Mouse (Mus musculus): ENCODE data around the gene March1. TPM values are rescaled to one million over a fixed set of nuclear protein-coding genes. Genes with fewer than 3 reads are reported as not detected.
A peak's percentile ranks its signal among the peaks of the same experiment; 100 is the strongest.

The March1 gene
- polyA plus RNA-seq, 1 experiment from 2014 or later: 14.1 TPM

- Histone ChIP-seq H3K4me2 (ENCODE audit: low read length) (no peak overlapping the region), H3K27me3 (replicated peaks; ENCODE audit: control insufficient read depth, insufficient read depth, low read length) (no peaks in the 10 kb centered on the region), H3K27ac (ENCODE audit: low read depth, low read length) (no peak overlapping the region), H3K4me3 (ENCODE audit: low read depth, low read length) (no peak overlapping the region), H3K36me3 (ENCODE audit: control insufficient read depth, insufficient read depth, low read length) (no peaks in the 10 kb centered on the region), H3K9me3 (replicated peaks; ENCODE audit: control insufficient read depth, low read length) (no peaks in the 10 kb centered on the region), H3K4me1 (ENCODE audit: control insufficient read depth, insufficient read depth, low read length) (no peaks in the 10 kb centered on the region), H3K9ac (ENCODE audit: low read length) (no peak overlapping the region)
- DNase-seq (ENCODE audit: low spot score): no peak
- WGBS: 88% methylated on average over 4 of the region's 4 CpGs
- ATAC-seq: no peak
Measured at GRCm38 (mm10) chr8:66383694-66384373, 766.1 kb downstream of the March1 start.

GRCm38 (mm10) chr8:66386008-66386407 is 768.3 kb downstream of the March1 start:
- no peak overlapping the region for H3K4me2 ChIP-seq (ENCODE audit: low read length)
- H3K36me3 ChIP-seq (ENCODE audit: control insufficient read depth, insufficient read depth, low read length): no peaks in the 10 kb centered on the region
- ATAC-seq: no peak
- H3K9me3 ChIP-seq (replicated peaks; ENCODE audit: control insufficient read depth, low read length): no peaks in the 10 kb centered on the region
- H3K4me1 ChIP-seq (ENCODE audit: control insufficient read depth, insufficient read depth, low read length): no peaks in the 10 kb centered on the region
- H3K9ac ChIP-seq (ENCODE audit: low read length): no peak overlapping the region
- H3K27ac ChIP-seq (ENCODE audit: low read depth, low read length): no peak overlapping the region
- no peak overlapping the region for H3K4me3 ChIP-seq (ENCODE audit: low read depth, low read length)
- no peak for DNase-seq (ENCODE audit: low spot score)
- H3K27me3 ChIP-seq (replicated peaks; ENCODE audit: control insufficient read depth, insufficient read depth, low read length): no peaks in the 10 kb centered on the region

GRCm38 (mm10) chr8:66388693-66389092 is 771.0 kb downstream of the March1 start:
- no peaks in the 10 kb centered on the region for H3K9me3 ChIP-seq (replicated peaks; ENCODE audit: control insufficient read depth, low read length)
- no peak overlapping the region for H3K4me3 ChIP-seq (ENCODE audit: low read depth, low read length)
- DNase-seq (ENCODE audit: low spot score) (no peak), ATAC-seq (no peak)
- no peak overlapping the region for H3K27ac ChIP-seq (ENCODE audit: low read depth, low read length)
- H3K4me2 ChIP-seq (ENCODE audit: low read length): no peak overlapping the region
- no peaks in the 10 kb centered on the region for H3K27me3 ChIP-seq (replicated peaks; ENCODE audit: control insufficient read depth, insufficient read depth, low read length)
- no peaks in the 10 kb centered on the region for H3K36me3 ChIP-seq (ENCODE audit: control insufficient read depth, insufficient read depth, low read length)
- WGBS: 80% methylated on average over 2 of the region's 2 CpGs
- H3K4me1 ChIP-seq (ENCODE audit: control insufficient read depth, insufficient read depth, low read length): no peaks in the 10 kb centered on the region
- H3K9ac ChIP-seq (ENCODE audit: low read length): no peak overlapping the region

- Histone ChIP-seq H3K4me2 (ENCODE audit: low read length) (no peak overlapping the region), H3K4me3 (ENCODE audit: low read depth, low read length) (no peak overlapping the region), H3K27me3 (replicated peaks; ENCODE audit: control insufficient read depth, insufficient read depth, low read length) (no peaks in the 10 kb centered on the region), H3K9ac (ENCODE audit: low read length) (no peak overlapping the region), H3K9me3 (replicated peaks; ENCODE audit: control insufficient read depth, low read length) (no peaks in the 10 kb centered on the region), H3K27ac (ENCODE audit: low read depth, low read length) (no peak overlapping the region), H3K4me1 (ENCODE audit: control insufficient read depth, insufficient read depth, low read length) (no peaks in the 10 kb centered on the region), H3K36me3 (ENCODE audit: control insufficient read depth, insufficient read depth, low read length) (no peaks in the 10 kb centered on the region)
- 92% methylated on average over 5 of the region's 5 CpGs for WGBS
- ATAC-seq (no peak), DNase-seq (ENCODE audit: low spot score) (no peak)
Measured at GRCm38 (mm10) chr8:66391554-66391953, 773.9 kb downstream of the March1 start.

GRCm38 (mm10) chr8:66392900-66393299 is 775.2 kb downstream of the March1 start:
- no peaks in the 10 kb centered on the region for H3K36me3 ChIP-seq (ENCODE audit: control insufficient read depth, insufficient read depth, low read length)
- ATAC-seq: no peak
- no peak overlapping the region for H3K4me2 ChIP-seq (ENCODE audit: low read length)
- no peak overlapping the region for H3K9ac ChIP-seq (ENCODE audit: low read length)
- no peak overlapping the region for H3K4me3 ChIP-seq (ENCODE audit: low read depth, low read length)
- no peak overlapping the region for H3K27ac ChIP-seq (ENCODE audit: low read depth, low read length)
- H3K27me3 ChIP-seq (replicated peaks; ENCODE audit: control insufficient read depth, insufficient read depth, low read length): no peaks in the 10 kb centered on the region
- DNase-seq (ENCODE audit: low spot score): no peak
- H3K9me3 ChIP-seq (replicated peaks; ENCODE audit: control insufficient read depth, low read length): no peaks in the 10 kb centered on the region
- no peaks in the 10 kb centered on the region for H3K4me1 ChIP-seq (ENCODE audit: control insufficient read depth, insufficient read depth, low read length)

- Histone ChIP-seq H3K4me1 (ENCODE audit: control insufficient read depth, insufficient read depth, low read length) (no peaks in the 10 kb centered on the region), H3K27me3 (replicated peaks; ENCODE audit: control insufficient read depth, insufficient read depth, low read length) (no peaks in the 10 kb centered on the region), H3K4me2 (ENCODE audit: low read length) (no peak overlapping the region), H3K27ac (ENCODE audit: low read depth, low read length) (no peak overlapping the region), H3K36me3 (ENCODE audit: control insufficient read depth, insufficient read depth, low read length) (no peaks in the 10 kb centered on the region), H3K4me3 (ENCODE audit: low read depth, low read length) (no peak overlapping the region), H3K9ac (ENCODE audit: low read length) (no peak overlapping the region), H3K9me3 (replicated peaks; ENCODE audit: control insufficient read depth, low read length) (no peaks in the 10 kb centered on the region)
- WGBS: 62% methylated on average over 3 of the region's 3 CpGs
- DNase-seq (ENCODE audit: low spot score) (no peak), ATAC-seq (no peak)
Measured at GRCm38 (mm10) chr8:66394148-66394547, 776.4 kb downstream of the March1 start.

- ATAC-seq (no peak), DNase-seq (ENCODE audit: low spot score) (no peak)
- H3K27me3 ChIP-seq (replicated peaks; ENCODE audit: control insufficient read depth, insufficient read depth, low read length): no peaks in the 10 kb centered on the region
- no peaks in the 10 kb centered on the region for H3K4me1 ChIP-seq (ENCODE audit: control insufficient read depth, insufficient read depth, low read length)
- no peaks in the 10 kb centered on the region for H3K9me3 ChIP-seq (replicated peaks; ENCODE audit: control insufficient read depth, low read length)
- no peak overlapping the region for H3K4me3 ChIP-seq (ENCODE audit: low read depth, low read length)
- H3K4me2 ChIP-seq (ENCODE audit: low read length): no peak overlapping the region
- H3K27ac ChIP-seq (ENCODE audit: low read depth, low read length): no peak overlapping the region
- no peaks in the 10 kb centered on the region for H3K36me3 ChIP-seq (ENCODE audit: control insufficient read depth, insufficient read depth, low read length)
- H3K9ac ChIP-seq (ENCODE audit: low read length): no peak overlapping the region
Measured at GRCm38 (mm10) chr8:66397811-66398210, 780.1 kb downstream of the March1 start.

GRCm38 (mm10) chr8:66400050-66400449 is 782.4 kb downstream of the March1 start:
- H3K9me3 ChIP-seq (replicated peaks; ENCODE audit: control insufficient read depth, low read length): no peaks in the 10 kb centered on the region
- H3K36me3 ChIP-seq (ENCODE audit: control insufficient read depth, insufficient read depth, low read length): no peaks in the 10 kb centered on the region
- ATAC-seq (no peak), DNase-seq (ENCODE audit: low spot score) (no peak)
- H3K27me3 ChIP-seq (replicated peaks; ENCODE audit: control insufficient read depth, insufficient read depth, low read length): no peaks in the 10 kb centered on the region
- 79% methylated on average over 1 of the region's 1 CpGs for WGBS
- no peak overlapping the region for H3K27ac ChIP-seq (ENCODE audit: low read depth, low read length)
- H3K9ac ChIP-seq (ENCODE audit: low read length): no peak overlapping the region
- no peaks in the 10 kb centered on the region for H3K4me1 ChIP-seq (ENCODE audit: control insufficient read depth, insufficient read depth, low read length)
- H3K4me3 ChIP-seq (ENCODE audit: low read depth, low read length): no peak overlapping the region
- no peak overlapping the region for H3K4me2 ChIP-seq (ENCODE audit: low read length)

GRCm38 (mm10) chr8:66404711-66405414 is 787.2 kb downstream of the March1 start:
- Histone ChIP-seq H3K36me3 (ENCODE audit: control insufficient read depth, insufficient read depth, low read length) (no peaks in the 10 kb centered on the region), H3K27me3 (replicated peaks; ENCODE audit: control insufficient read depth, insufficient read depth, low read length) (no peaks in the 10 kb centered on the region), H3K4me2 (ENCODE audit: low read length) (no peak overlapping the region), H3K9ac (ENCODE audit: low read length) (no peak overlapping the region), H3K27ac (ENCODE audit: low read depth, low read length) (no peak overlapping the region), H3K4me3 (ENCODE audit: low read depth, low read length) (no peak overlapping the region), H3K9me3 (replicated peaks; ENCODE audit: control insufficient read depth, low read length) (no peaks in the 10 kb centered on the region), H3K4me1 (ENCODE audit: control insufficient read depth, insufficient read depth, low read length) (no peaks in the 10 kb centered on the region)
- DNase-seq (ENCODE audit: low spot score): peak; percentile 17
- 70% methylated on average over 2 of the region's 2 CpGs for WGBS
- ATAC-seq: peak; percentile 37; the same call in 1 of the 2 replicates

All from forebrain, embryonic 14.5 days (tissue).